Mouse (Mus musculus): ENCODE data around the gene Gm44579.
A peak's percentile ranks its signal among the peaks of the same experiment; 100 is the strongest.

The Gm44579 gene

GRCm38 (mm10) chr15:98167645-98168621 lies 52.8 kb downstream of the Gm44579 start:
- no peak for DNase-seq (ENCODE audit: low read depth)

- no peak for DNase-seq (ENCODE audit: low read depth)
Measured at GRCm38 (mm10) chr15:98166963-98167644, 53.7 kb downstream of the Gm44579 start, which contains the start of gene Ccdc184. Ccdc184 (plus strand) TSS chr15:98167158.

- no peak for DNase-seq (ENCODE audit: low read depth)
Measured at GRCm38 (mm10) chr15:98165525-98165924, 55.3 kb downstream of the Gm44579 start, which contains the start of gene Asb8. Asb8 (minus strand) TSS chr15:98165625.

- no peak for DNase-seq (ENCODE audit: low read depth)
Measured at GRCm38 (mm10) chr15:98162561-98162960, 58.2 kb downstream of the Gm44579 start.

- DNase-seq (ENCODE audit: low read depth): peak; percentile 86
Measured at GRCm38 (mm10) chr15:98161026-98161805, 59.6 kb downstream of the Gm44579 start.

- peak; percentile 56 for DNase-seq (ENCODE audit: low read depth)
Measured at GRCm38 (mm10) chr15:98157253-98157652, 63.5 kb downstream of the Gm44579 start.

GRCm38 (mm10) chr15:98155944-98156343 lies 64.8 kb downstream of the Gm44579 start:
- DNase-seq (ENCODE audit: low read depth): peak; percentile 86

- no peak for DNase-seq (ENCODE audit: low read depth)
Measured at GRCm38 (mm10) chr15:98155272-98155671, 65.5 kb downstream of the Gm44579 start.

GRCm38 (mm10) chr15:98154631-98155030 lies 66.1 kb downstream of the Gm44579 start:
- DNase-seq (ENCODE audit: low read depth): no peak

- DNase-seq (ENCODE audit: low read depth): no peak
Measured at GRCm38 (mm10) chr15:98154146-98154545, 66.6 kb downstream of the Gm44579 start.

- peak; percentile 85 for DNase-seq (ENCODE audit: low read depth)
Measured at GRCm38 (mm10) chr15:98153625-98154024, 67.2 kb downstream of the Gm44579 start.

GRCm38 (mm10) chr15:98152916-98153315 lies 67.9 kb downstream of the Gm44579 start:
- no peak for DNase-seq (ENCODE audit: low read depth)

GRCm38 (mm10) chr15:98149166-98149602 lies 71.6 kb downstream of the Gm44579 start:
- no peak for DNase-seq (ENCODE audit: low read depth)

- DNase-seq (ENCODE audit: low read depth): no peak
Measured at GRCm38 (mm10) chr15:98148356-98148755, 72.4 kb downstream of the Gm44579 start.

- peak; percentile 93 for DNase-seq (ENCODE audit: low read depth)
Measured at GRCm38 (mm10) chr15:98145559-98146181, 75.1 kb downstream of the Gm44579 start.

- peak; percentile 60 for DNase-seq (ENCODE audit: low read depth)
Measured at GRCm38 (mm10) chr15:98144861-98145507, 75.8 kb downstream of the Gm44579 start.

GRCm38 (mm10) chr15:98142515-98142914 lies 78.3 kb downstream of the Gm44579 start:
- no peak for DNase-seq (ENCODE audit: low read depth)

- DNase-seq (ENCODE audit: low read depth): no peak
Measured at GRCm38 (mm10) chr15:98140809-98141208, 80.0 kb downstream of the Gm44579 start.

GRCm38 (mm10) chr15:98139763-98140162 lies 81.0 kb downstream of the Gm44579 start:
- DNase-seq (ENCODE audit: low read depth): peak; percentile 86

GRCm38 (mm10) chr15:98136871-98137270 lies 83.9 kb downstream of the Gm44579 start:
- DNase-seq (ENCODE audit: low read depth): no peak

Measured in 416B (cell line).